Mouse (Mus musculus) MEL (cell line): ENCODE results near the gene S100pbp. TPM values are rescaled to one million over a fixed set of nuclear protein-coding genes. Genes with fewer than 3 reads are reported as not detected.

ENCODE experiments used
- DNase-seq: peaks from one replicate; pipeline ENCODE4 v3.0.0; 2011; ENCODE audit warnings: low read depth, low spot score
- H3K27ac ChIP-seq: 2 replicates; pipeline ENCODE4 v1.5.1; 2012; ENCODE audit warnings: low read depth, mild to moderate bottlenecking, control low read depth, low read length, moderate library complexity; ENCODE audit not compliant: control insufficient read depth
- H3K27me3 ChIP-seq, 2 experiments: fragments of 150-350 bp in 1 of 2; sonication (generic) in 1 of 2; 2 replicates each; pipeline ENCODE4 v1.6.1; 2012; ENCODE audit warnings: low read length in 2 of 2, mild to moderate bottlenecking in 2 of 2, improper control_type of control experiment in 1 of 2, moderate library complexity in 1 of 2; ENCODE audit not compliant: insufficient read depth in 2 of 2, control insufficient read depth in 1 of 2
- H3K36me3 ChIP-seq, 2 experiments: 2 replicates each; pipeline ENCODE4 v1.6.1; 2012 to 2014; ENCODE audit warnings: low read length in 2 of 2, improper control_type of control experiment in 1 of 2, inconsistent platforms in 1 of 2, mild to moderate bottlenecking in 1 of 2; ENCODE audit not compliant: insufficient read depth in 2 of 2, control insufficient read depth in 1 of 2
- H3K4me1 ChIP-seq, 2 experiments: fragments of 150-350 bp in 1 of 2; sonication (generic) in 1 of 2; 2 replicates each; pipeline ENCODE4 v1.6.1; 2012; ENCODE audit warnings: low read length in 2 of 2, improper control_type of control experiment in 1 of 2, mild to moderate bottlenecking in 1 of 2; ENCODE audit not compliant: insufficient read depth in 2 of 2, control insufficient read depth in 1 of 2
- H3K4me3 ChIP-seq, 2 experiments: fragments of 150-350 bp in 1 of 2; sonication (generic) in 1 of 2; 2 replicates each; pipeline ENCODE4 v1.5.1; 2012; ENCODE audit warnings: low read depth in 2 of 2, low read length in 2 of 2, mild to moderate bottlenecking in 2 of 2, moderate library complexity in 2 of 2, control low read depth in 1 of 2, improper control_type of control experiment in 1 of 2; ENCODE audit not compliant: control insufficient read depth in 1 of 2, insufficient read depth in 1 of 2
- H3K79me2 ChIP-seq: 2 replicates; pipeline ENCODE4 v1.6.1; 2012; ENCODE audit warnings: mild to moderate bottlenecking, low read length, moderate library complexity; ENCODE audit not compliant: control insufficient read depth, poor library complexity, insufficient read depth
- H3K9ac ChIP-seq: 2 replicates; pipeline ENCODE4 v1.6.1; 2012; ENCODE audit warnings: low read depth, mild to moderate bottlenecking, control low read depth, low read length, moderate library complexity; ENCODE audit not compliant: control insufficient read depth, poor library complexity, severe bottlenecking
- H3K9me3 ChIP-seq: fragments of 150-350 bp; sonication (generic); replicated peaks from 2 replicates; pipeline ENCODE4 v1.6.1; 2012; ENCODE audit warnings: mild to moderate bottlenecking, low read length, improper control_type of control experiment, moderate library complexity; ENCODE audit not compliant: insufficient read depth
- BHLHE40 ChIP-seq: IDR thresholded peaks from 2 replicates; pipeline ENCODE4 v1.6.1; 2012; ENCODE audit warnings: low read depth, mild to moderate bottlenecking, inconsistent platforms, low read length, improper control_type of control experiment, borderline replicate concordance
- ELF1 ChIP-seq: IDR thresholded peaks from 2 replicates; pipeline ENCODE4 v1.6.1; 2014; ENCODE audit warnings: low read depth, mild to moderate bottlenecking, inconsistent platforms, low read length, improper control_type of control experiment, moderate library complexity
- ETS1 ChIP-seq: IDR thresholded peaks from 2 replicates; pipeline ENCODE4 v1.6.1; 2012; ENCODE audit warnings: low read depth, mild to moderate bottlenecking, inconsistent platforms, low read length, improper control_type of control experiment, moderate library complexity
- GATA1 ChIP-seq: IDR thresholded peaks from 2 replicates; pipeline ENCODE4 v1.6.1; 2011; ENCODE audit warnings: low read depth, low read length, improper control_type of control experiment
- HCFC1 ChIP-seq: IDR thresholded peaks from 2 replicates; pipeline ENCODE4 v1.6.1; 2012; ENCODE audit warnings: low read depth, mild to moderate bottlenecking, inconsistent platforms, low read length, improper control_type of control experiment, moderate library complexity
- MAX ChIP-seq: IDR thresholded peaks from 2 replicates; pipeline ENCODE4 v1.6.1; 2011; ENCODE audit warnings: low read length, improper control_type of control experiment
- MAZ ChIP-seq: IDR thresholded peaks from 2 replicates; pipeline ENCODE4 v1.6.1; 2012; ENCODE audit warnings: low read depth, mild to moderate bottlenecking, inconsistent platforms, low read length, improper control_type of control experiment
- MEF2A ChIP-seq: IDR thresholded peaks from 2 replicates; pipeline ENCODE4 v1.6.1; 2014; ENCODE audit warnings: low read depth, mild to moderate bottlenecking, inconsistent platforms, low read length, improper control_type of control experiment; ENCODE audit not compliant: poor library complexity, insufficient replicate concordance, severe bottlenecking; ENCODE audit errors: extremely low read depth
- MXI1 ChIP-seq: IDR thresholded peaks from 2 replicates; pipeline ENCODE4 v1.6.1; 2011; ENCODE audit warnings: mild to moderate bottlenecking, low read depth, low read length, improper control_type of control experiment
- MYC ChIP-seq: IDR thresholded peaks from 2 replicates; pipeline ENCODE4 v1.6.1; 2011; ENCODE audit warnings: low read depth, mild to moderate bottlenecking, low read length, improper control_type of control experiment, moderate library complexity
- NRF1 ChIP-seq: IDR thresholded peaks from 2 replicates; pipeline ENCODE4 v1.6.1; 2014; ENCODE audit warnings: low read depth, mild to moderate bottlenecking, inconsistent platforms, low read length, improper control_type of control experiment, moderate library complexity; ENCODE audit not compliant: poor library complexity, insufficient read depth, severe bottlenecking
- POLR2A ChIP-seq, 2 experiments: IDR thresholded peaks; 2 replicates each; pipeline ENCODE4 v1.6.1; 2011 to 2012; ENCODE audit warnings: low read length in 2 of 2, mild to moderate bottlenecking in 2 of 2, control low read depth in 1 of 2, improper control_type of control experiment in 1 of 2, low read depth in 1 of 2, moderate library complexity in 1 of 2; ENCODE audit not compliant: control insufficient read depth in 1 of 2, insufficient read depth in 1 of 2, poor library complexity in 1 of 2
- POLR2AphosphoS5 ChIP-seq: IDR thresholded peaks from 2 replicates; pipeline ENCODE4 v1.6.1; 2012; ENCODE audit warnings: low read depth, borderline replicate concordance, mild to moderate bottlenecking, inconsistent platforms, low read length, moderate library complexity, mixed read lengths
- SIN3A ChIP-seq: IDR thresholded peaks from 2 replicates; pipeline ENCODE4 v1.6.1; 2012; ENCODE audit warnings: low read length, improper control_type of control experiment, inconsistent platforms
- TBP ChIP-seq: IDR thresholded peaks from 2 replicates; pipeline ENCODE4 v1.8.0; 2011; ENCODE audit warnings: low read depth, low read length, improper control_type of control experiment
- TCF12 ChIP-seq: IDR thresholded peaks from 2 replicates; pipeline ENCODE4 v1.6.1; 2014; ENCODE audit warnings: low read depth, mild to moderate bottlenecking, inconsistent platforms, low read length, improper control_type of control experiment, moderate library complexity
- ZC3H11A ChIP-seq: IDR thresholded peaks from 2 replicates; pipeline ENCODE4 v1.6.1; 2012; ENCODE audit warnings: low read depth, mild to moderate bottlenecking, inconsistent platforms, low read length, improper control_type of control experiment
- ZMIZ1 ChIP-seq: IDR thresholded peaks from 2 replicates; pipeline ENCODE4 v1.6.1; 2012; ENCODE audit warnings: low read depth, mild to moderate bottlenecking, inconsistent platforms, low read length, improper control_type of control experiment, moderate library complexity
- polyA plus RNA-seq, 2 experiments: library from polyadenylated mRNA; stranded (reverse) in 1 of 2; unstranded in 1 of 2; fragments of >175 nt in 1 of 2; fragments of >200 nt in 1 of 2; gene quantifications; 2 replicates each; pipeline versions ENCODE4 v1.2.1 to v1.2.4; 2012; ENCODE audit warnings: low replicate concordance in 2 of 2, low read depth in 1 of 2; ENCODE audit not compliant: insufficient read length in 2 of 2, insufficient read depth in 1 of 2, missing spikeins in 1 of 2
- total RNA-seq: library from RNA; depleted of rRNA; stranded (reverse); fragments of 300-350 nt; gene quantifications from 2 replicates; pipeline ENCODE4 v1.2.3, GENCODE M21; 2012

The S100pbp gene
- total and polyA plus RNA-seq, 3 experiments = 11.6 to 28.3 TPM; not detected in 1

DNA sequence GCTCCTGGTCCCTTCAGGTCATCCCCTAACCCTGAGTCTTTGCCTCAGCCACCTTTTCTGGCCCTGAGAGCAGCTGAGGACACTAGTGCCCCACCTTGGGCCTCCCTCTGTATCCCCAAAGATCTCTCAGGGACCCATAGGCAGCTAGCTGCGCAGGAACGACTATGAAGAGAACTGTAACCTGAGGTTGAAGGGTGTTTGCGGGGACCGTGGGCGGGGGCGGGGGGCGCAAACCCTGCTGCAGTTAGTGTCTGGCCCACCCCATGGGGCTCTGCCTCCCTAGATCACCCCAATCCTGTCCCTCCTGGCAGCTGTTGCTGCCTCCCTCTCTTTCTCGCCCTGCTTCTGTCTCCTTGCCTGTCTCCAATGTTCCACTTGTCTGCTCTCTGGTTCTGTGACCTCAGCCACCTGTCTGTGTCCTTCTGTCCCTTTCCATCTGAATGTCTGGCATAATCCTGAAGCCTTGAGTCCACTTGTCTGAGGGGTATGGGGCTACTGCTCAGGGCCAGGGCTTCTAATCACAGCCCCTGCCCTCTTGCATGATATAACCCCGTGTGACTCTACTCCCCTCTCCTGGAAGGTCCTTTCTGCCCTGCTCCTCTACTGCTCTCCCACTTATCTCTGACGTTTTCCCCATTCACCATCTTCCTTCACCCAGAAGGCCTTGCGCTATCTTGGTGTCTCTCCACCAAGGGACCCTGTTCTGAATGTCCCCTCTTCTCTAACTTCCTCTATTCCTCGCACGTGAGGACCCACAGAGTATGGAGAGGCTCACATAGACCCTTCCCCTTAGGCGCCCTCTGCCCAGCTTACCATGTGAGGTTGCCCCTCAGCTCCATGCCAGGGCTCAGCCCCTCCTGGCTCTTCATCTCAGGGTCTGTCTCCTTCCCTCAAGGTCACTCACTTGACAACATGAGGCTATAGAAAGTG is 51.9 kb downstream of the S100pbp start:
- H3K9me3 ChIP-seq = no peaks in the 10 kb centered on the region
- peaks cover 3% of the 10 kb centered on the region; the same call in 1 of the 2 replicates for H3K79me2 ChIP-seq
- H3K4me1 ChIP-seq = peaks cover 35 to 54% of the 10 kb centered on the region in 2 experiments
- peak overlapping the region; percentile 74 for H3K9ac ChIP-seq
- peak overlapping the region; percentile 59 to 92 for H3K4me3 ChIP-seq
- peak; percentile 61 for DNase-seq
- peaks cover 0 to 44% of the 10 kb centered on the region in 2 experiments; a peak in 2 of 4 replicates for H3K36me3 ChIP-seq
- H3K27ac ChIP-seq = peak overlapping the region; percentile 45
- H3K27me3 ChIP-seq = no peaks in the 10 kb centered on the region
- 0 out of 2 replicates have a peak, but pooled peaks have one; percentile 19 for TF ChIP-seq ETS1
- 0 out of 2 replicates have a peak, but pooled peaks have one; percentile 10 for TF ChIP-seq NRF1
- TF ChIP-seq SIN3A = peak; percentile 36; the same call in 1 of the 2 replicates
- no peak for TF ChIP-seq ZMIZ1
- peak; percentile 51; the same call in 1 of the 2 replicates for TF ChIP-seq MXI1
- TF ChIP-seq POLR2AphosphoS5 = no peak
- peak; percentile 94 for TF ChIP-seq BHLHE40
- no peak for TF ChIP-seq MEF2A
- 0 out of 2 replicates have a peak, but pooled peaks have one; percentile 27 for TF ChIP-seq MAX
- peak; percentile 47; the same call in 1 of the 2 replicates for TF ChIP-seq HCFC1
- TF ChIP-seq ELF1 = no peak
- TF ChIP-seq MYC = peak; percentile 37; the same call in 1 of the 2 replicates
- TF ChIP-seq GATA1 = peak; percentile 13; the same call in 1 of the 2 replicates

GRCm38 (mm10) chr4:129136579-129137391 is 52.7 kb downstream of the S100pbp start, which contains the start of gene Fndc5:
Fndc5 (plus strand) TSS chr4:129136999.
- H3K27ac ChIP-seq = peak within 1 kb of the TSS; percentile 45
- H3K9me3 ChIP-seq = no peaks in the 10 kb centered on the region
- no peak for TF ChIP-seq ZMIZ1
- no peak for TF ChIP-seq HCFC1
- no peak for TF ChIP-seq TBP
- TF ChIP-seq POLR2A (IDR thresholded peaks at IDR 0.05; ENCODE audit: control insufficient read depth in 1 of 2, insufficient read depth in 1 of 2, low read depth in 1 of 2, low read length in 2 of 2, poor library complexity in 1 of 2) = 0 out of 4 replicates have a peak, but pooled peaks of 1 of the 2 experiments have one; percentile 43
- TF ChIP-seq MAZ = no peak
- peak; percentile 21; the same call in 1 of the 2 replicates for TF ChIP-seq MXI1
- TF ChIP-seq MYC = no peak
- TF ChIP-seq TCF12 = no peak
- no peak for TF ChIP-seq ZC3H11A
- peaks cover 0 to 37% of the 10 kb centered on the region in 2 experiments; a peak in 2 of 4 replicates for H3K36me3 ChIP-seq
- H3K79me2 ChIP-seq = peaks cover 3% of the 10 kb centered on the region; the same call in 1 of the 2 replicates
- peaks cover 31 to 45% of the 10 kb centered on the region in 2 experiments for H3K4me1 ChIP-seq
- peak within 1 kb of the TSS; percentile 74 for H3K9ac ChIP-seq
- DNase-seq = no peak
- no peaks in the 10 kb centered on the region for H3K27me3 ChIP-seq
- peak within 1 kb of the TSS; percentile 63 to 92 for H3K4me3 ChIP-seq
